Mouse (Mus musculus) granulocyte monocyte progenitor cell, adult 5-6 weeks (primary cell): ENCODE results near the gene Psg25. TPM values are rescaled to one million over a fixed set of nuclear protein-coding genes. Genes with fewer than 3 reads are reported as not detected.
"Not testable (repeated sequence)": the region's sequence is repeated elsewhere in the genome, so short reads cannot be mapped to it uniquely, and the experiment has no call there.

Experiments used
- ATAC-seq: replicated peaks from 2 replicates; pipeline ENCODE4 v1.8.0; 2016; ENCODE audit warnings: mild to moderate bottlenecking, moderate TSS enrichment, inconsistent platforms; ENCODE audit not compliant: poor library complexity, severe bottlenecking
- total RNA-seq, 2 experiments: library from RNA; stranded (forward) in 1 of 2; stranded (reverse) in 1 of 2; fragments of 200-712, 200-1000 nt in 1 of 2; fragments of >200 nt in 1 of 2; fragmentation: Nextera tagmentation in 1 of 2; gene quantifications; 2 replicates each; pipeline ENCODE4 v1.2.3; 2014 to 2017

The Psg25 gene
- total RNA-seq (2014; fragmentation: Nextera tagmentation) = not detected in 2 replicates
- not detected in 2 replicates for total RNA-seq (2017)

- ATAC-seq = no peak
Measured at GRCm38 (mm10) chr7:18532169-18532568, at the start of gene Psg25. TSS of gene Psg25 (minus strand) at chr7:18532269.

DNA sequence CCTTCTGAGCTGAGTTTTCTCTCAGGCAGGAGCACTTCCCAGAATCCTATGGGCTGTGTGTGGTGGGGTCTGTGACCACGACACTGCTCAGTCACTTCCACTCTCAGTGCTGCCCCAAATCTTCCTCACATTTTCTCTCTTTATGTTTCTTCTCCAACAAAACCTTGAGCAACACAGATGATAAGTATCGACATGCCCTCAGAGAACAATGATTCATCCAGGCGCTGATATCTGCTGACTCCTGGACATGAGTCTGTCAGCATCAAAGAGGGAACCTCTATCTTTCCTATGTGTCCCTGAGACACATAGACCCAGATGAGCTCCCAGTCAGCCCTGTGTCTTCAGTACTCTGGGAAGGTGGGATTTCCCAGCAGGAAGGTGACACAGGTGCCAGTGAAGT is 35.1 kb upstream of the Psg25 start, which contains the start of gene Psg27:
Gene Psg27 (minus strand): TSS at position 101 of the 400 bp plus-strand sequence.
- no peak for ATAC-seq

DNA sequence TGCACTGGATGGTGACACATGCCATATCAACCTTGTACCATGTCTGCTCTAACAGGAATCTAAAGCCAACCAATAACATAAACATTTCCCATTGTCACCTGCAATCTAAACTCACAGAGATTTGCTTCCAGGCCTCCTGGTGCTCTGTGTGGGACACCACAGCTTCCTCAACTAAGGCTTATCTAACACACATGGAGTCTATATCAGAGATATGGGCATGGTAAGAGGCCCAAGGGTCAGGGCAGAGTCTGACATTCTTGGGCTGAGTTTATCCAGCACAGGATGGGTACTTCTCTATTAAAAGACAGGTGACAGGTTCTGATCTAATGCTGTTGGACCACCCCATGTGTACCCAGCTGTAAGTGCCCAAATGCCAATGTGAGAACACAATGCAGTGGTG is 27.8 kb upstream of the Psg25 start:
- no peak for ATAC-seq

- ATAC-seq = not testable (repeated sequence)
Measured at GRCm38 (mm10) chr7:18555751-18556150, 23.7 kb upstream of the Psg25 start.

GRCm38 (mm10) chr7:18533420-18533819 is 1.4 kb upstream of the Psg25 start:
- no peak for ATAC-seq

- ATAC-seq = no peak
Measured at GRCm38 (mm10) chr7:18524668-18525067, 7.4 kb downstream of the Psg25 start.

DNA sequence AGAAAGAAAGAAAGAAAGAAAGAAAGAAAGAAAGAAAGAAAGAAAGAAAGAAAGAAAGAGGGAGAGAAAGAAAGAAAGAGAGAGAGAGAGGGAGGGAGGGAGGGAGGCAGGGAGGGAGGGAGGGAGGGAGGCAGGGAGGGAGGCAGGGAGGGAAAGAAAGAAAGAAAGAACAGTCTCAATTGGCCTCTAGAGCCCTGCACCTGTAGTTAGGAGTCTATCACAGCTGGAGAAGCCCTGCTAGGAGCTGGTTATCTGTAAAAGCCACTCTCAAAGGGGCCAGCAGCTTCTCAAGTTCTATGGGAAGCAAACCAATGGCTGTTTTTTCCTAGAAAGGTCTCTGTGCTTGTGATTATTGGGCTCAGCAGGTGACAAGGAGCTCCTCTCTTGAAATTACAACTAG is 19.2 kb downstream of the Psg25 start:
- not testable (repeated sequence) for ATAC-seq

DNA sequence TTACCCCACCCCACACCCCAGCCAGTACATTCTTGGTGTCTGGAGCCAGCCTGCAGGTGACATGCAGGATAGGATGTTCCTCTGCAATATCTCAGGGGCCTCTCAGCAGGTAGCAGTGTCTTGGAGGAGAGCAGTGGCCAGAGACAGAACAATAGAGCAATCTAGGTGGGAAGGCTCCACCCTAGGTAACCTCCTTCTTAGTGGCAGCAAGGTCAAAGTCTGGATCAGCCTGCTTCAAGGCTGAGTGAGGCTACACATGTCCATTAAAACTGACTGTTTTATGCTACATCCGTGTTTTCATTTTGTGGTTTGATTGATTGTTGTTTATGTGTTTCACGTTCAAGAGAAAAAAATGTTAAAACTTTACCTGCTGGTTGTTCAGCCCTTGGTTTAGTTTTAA is 19.7 kb downstream of the Psg25 start:
- not testable (repeated sequence) for ATAC-seq

- no peak for ATAC-seq
Measured at GRCm38 (mm10) chr7:18511479-18511878, 20.6 kb downstream of the Psg25 start.

- ATAC-seq = no peak
Measured at GRCm38 (mm10) chr7:18484077-18484476, 48.0 kb downstream of the Psg25 start, which contains the start of gene Psg26. TSS of gene Psg26 (minus strand) at chr7:18484177.

Other genes with a start within 250 kb of the Psg25 start
- not detected in 2 replicates for gene Psg18, start 177.3 kb downstream of the Psg25 start, total RNA-seq (2014; fragmentation: Nextera tagmentation)
- gene Psg18, start 177.3 kb downstream of the Psg25 start, total RNA-seq (2017) = not detected in 2 replicates
- gene Psg28, start 100.2 kb downstream of the Psg25 start, total RNA-seq (2014; fragmentation: Nextera tagmentation) = not detected in 2 replicates
- not detected in 2 replicates for gene Psg28, start 100.2 kb downstream of the Psg25 start, total RNA-seq (2017)
- gene Psg26, start 48.1 kb downstream of the Psg25 start, total RNA-seq (2014; fragmentation: Nextera tagmentation) = not detected in 2 replicates
- not detected in 2 replicates for gene Psg26, start 48.1 kb downstream of the Psg25 start, total RNA-seq (2017)
- not detected in 2 replicates for gene Psg27, start 35.0 kb upstream of the Psg25 start, total RNA-seq (2014; fragmentation: Nextera tagmentation)
- not detected in 2 replicates for gene Psg27, start 35.0 kb upstream of the Psg25 start, total RNA-seq (2017)
- not detected in 2 replicates for gene Psg23, start 84.2 kb upstream of the Psg25 start, total RNA-seq (2014; fragmentation: Nextera tagmentation)
- gene Psg23, start 84.2 kb upstream of the Psg25 start, total RNA-seq (2017) = not detected in 2 replicates
- not detected in 2 replicates for gene Psg21, start 124.5 kb upstream of the Psg25 start, total RNA-seq (2014; fragmentation: Nextera tagmentation)
- not detected in 2 replicates for gene Psg21, start 124.5 kb upstream of the Psg25 start, total RNA-seq (2017)
- gene Psg20, start 153.9 kb upstream of the Psg25 start, total RNA-seq (2014; fragmentation: Nextera tagmentation) = not detected in 2 replicates
- not detected in 2 replicates for gene Psg20, start 153.9 kb upstream of the Psg25 start, total RNA-seq (2017)
- gene Psg22, start 185.8 kb upstream of the Psg25 start, total RNA-seq (2014; fragmentation: Nextera tagmentation) = not detected in 2 replicates
- gene Psg22, start 185.8 kb upstream of the Psg25 start, total RNA-seq (2017) = not detected in 2 replicates